In genomic region chr2:80268053-80268452, GRCm38 (mm10) we compare ENCODE assay signal across 10 mouse cellular contexts. TPM values are rescaled to one million over a fixed set of nuclear protein-coding genes. Genes with fewer than 3 reads are reported as not detected.
DNase-seq lines count a peak whose midpoint lies in the region; ATAC-seq and TF ChIP-seq lines count a peak whose summit lies in the region.
"Had no signal": no experiment of that assay in that cellular context is flagged by ENCODE, and none has a peak within 500 bp of the region (broad histone marks: within the 10 kb centered on the region; RNA-seq: fewer than 3 reads in every experiment).

No protein-coding gene starts in this region.

- ATAC-seq in intestine, postnatal 0 days: no peak
- ATAC-seq in intestine, embryonic 16.5 days: no peak

- peak; percentile 79 for TF ChIP-seq CTCF in intestine, postnatal 0 days (IDR thresholded peaks at IDR 0.05; ENCODE audit: low read depth)
- peak; percentile 24 to 72; a peak in 2 of 4 replicates for TF ChIP-seq CTCF in CH12.LX (conservative IDR thresholded peaks at IDR 0.05 in 1 of 2, IDR thresholded peaks at IDR 0.05 in 1 of 2; ENCODE audit: low read depth in 2 of 2, low read length in 2 of 2)

- no peaks in the 10 kb centered on the region for H3K36me3 ChIP-seq in intestine, postnatal 0 days (ENCODE audit: control insufficient read depth, insufficient read depth)
- H3K36me3 ChIP-seq in intestine, embryonic 16.5 days (ENCODE audit: control insufficient read depth, insufficient read depth, low read length): no peaks in the 10 kb centered on the region
- no peaks in the 10 kb centered on the region for H3K36me3 ChIP-seq in CH12.LX (replicated peaks in 1 of 2; ENCODE audit: control insufficient read depth in 1 of 2, insufficient read depth in 1 of 2, low read length in 1 of 2)

- H3K4me1 ChIP-seq in intestine, postnatal 0 days (replicated peaks; ENCODE audit: control insufficient read depth, insufficient read depth, low read length): no peaks in the 10 kb centered on the region
- no peaks in the 10 kb centered on the region for H3K4me1 ChIP-seq in intestine, embryonic 16.5 days (ENCODE audit: control insufficient read depth, insufficient read depth, low read length)
- H3K4me1 ChIP-seq in CH12.LX (ENCODE audit: control insufficient read depth in 1 of 2, insufficient read depth in 2 of 2): peaks cover 0 to 7% of the 10 kb centered on the region in 2 experiments; a peak in 1 of 4 replicates

- H3K79me2 ChIP-seq in CH12.LX (replicated peaks; ENCODE audit: control insufficient read depth, extremely low read depth, insufficient read depth, poor library complexity, severe bottlenecking): no peaks in the 10 kb centered on the region

- dilution Hi-C loops in CH12.LX (cut with MboI; ENCODE audit: extremely low pct_ligation_motif_present, extremely low pct_unique_long_range_greater_than_20kb, low sequenced_read_pairs): no loop called here

- H3K4me2 ChIP-seq in intestine, postnatal 0 days (replicated peaks; ENCODE audit: low read depth): no peak overlapping the region
- no peak overlapping the region for H3K4me2 ChIP-seq in intestine, embryonic 16.5 days (ENCODE audit: low read depth, low read length)
- H3K4me2 ChIP-seq in CH12.LX (ENCODE audit: insufficient read depth, low read depth, poor library complexity, severe bottlenecking): no peak overlapping the region

- TF ChIP-seq EP300 in CH12.LX (IDR thresholded peaks at IDR 0.05; ENCODE audit: low read length): no peak

- H3K27ac ChIP-seq in intestine, postnatal 0 days (ENCODE audit: low read depth, low read length): no peak overlapping the region
- H3K27ac ChIP-seq in intestine, embryonic 16.5 days (ENCODE audit: low read length): no peak overlapping the region
- H3K27ac ChIP-seq in CH12.LX (ENCODE audit: insufficient read depth, low read depth): no peak overlapping the region

- peak; percentile 80 for TF ChIP-seq RAD21 in CH12.LX (IDR thresholded peaks at IDR 0.05; ENCODE audit: low read depth, low read length)

- in situ Hi-C loops in CH12.LX (cut with MboI; ENCODE audit: low pct_ligation_motif_present, low pct_unique_long_range_greater_than_20kb, low sequenced_read_pairs): loop anchor here (10.0 kb wide), 1 partner anchor 403 kb away; no protein-coding TSS in a partner anchor

- H3K4me3 ChIP-seq in intestine, postnatal 0 days (ENCODE audit: low read depth, low read length): no peak overlapping the region
- H3K4me3 ChIP-seq in intestine, embryonic 16.5 days (ENCODE audit: low read length): no peak overlapping the region
- H3K4me3 ChIP-seq in CH12.LX (replicated peaks in 1 of 3; ENCODE audit: low read depth in 2 of 3, low read length in 2 of 3, poor library complexity in 1 of 3): no peak overlapping the region

- TF ChIP-seq POLR2A in CH12.LX (IDR thresholded peaks at IDR 0.05; ENCODE audit: low read depth, low read length): no peak

- WGBS in intestine, postnatal 0 days: 58% methylated on average over 4 of the region's 4 CpGs
- WGBS in intestine, embryonic 16.5 days: 60% methylated on average over 4 of the region's 4 CpGs

- H3K27me3 ChIP-seq in intestine, postnatal 0 days (replicated peaks; ENCODE audit: control insufficient read depth, insufficient read depth, low read length): no peaks in the 10 kb centered on the region
- H3K27me3 ChIP-seq in intestine, embryonic 16.5 days (replicated peaks; ENCODE audit: control insufficient read depth, insufficient read depth, low read length): no peaks in the 10 kb centered on the region
- no peaks in the 10 kb centered on the region for H3K27me3 ChIP-seq in CH12.LX (replicated peaks)

- intact Hi-C loops in heart, postnatal 14 days (cut with DNase I): no loop called here

- no peaks in the 10 kb centered on the region for H3K9me3 ChIP-seq in intestine, postnatal 0 days (ENCODE audit: control insufficient read depth)
- H3K9me3 ChIP-seq in intestine, embryonic 16.5 days (ENCODE audit: control insufficient read depth, low read length): no peaks in the 10 kb centered on the region
- no peaks in the 10 kb centered on the region for H3K9me3 ChIP-seq in CH12.LX (replicated peaks; ENCODE audit: low read length)

- DNase-seq in 3T3-L1 (ENCODE audit: low read depth, low spot score) (peak; percentile 76), CH12.LX (ENCODE audit: extremely low read depth) (peak; percentile 64)
- peak; percentile 17 for DNase-seq in embryo, embryonic 11.5 days (ENCODE audit: low read depth, low spot score)
- DNase-seq in testis, postnatal 14 days (ENCODE audit: low spot score): no peak
- DNase-seq in heart, postnatal 14 days: no peak
- DNase-seq: thymus, adult 2 months had no signal

- no peak overlapping the region for H3K9ac ChIP-seq in intestine, postnatal 0 days (ENCODE audit: low read depth, low read length)
- H3K9ac ChIP-seq in intestine, embryonic 16.5 days (ENCODE audit: low read depth, low read length): no peak overlapping the region
- H3K9ac ChIP-seq in CH12.LX (ENCODE audit: insufficient read depth, low read depth): no peak overlapping the region

TF ChIP-seq in CH12.LX, 34 proteins besides CTCF, POLR2A, EP300 and RAD21:
- TF ChIP-seq JUN (IDR thresholded peaks at IDR 0.05; ENCODE audit: insufficient read depth, low read depth, low read length): no peak
- TF ChIP-seq SMC3 (IDR thresholded peaks at IDR 0.05; ENCODE audit: low read depth, low read length): peak; percentile 56
- TF ChIP-seq CHD1 (IDR thresholded peaks at IDR 0.05; ENCODE audit: low read depth, low read length): no peak
- no peak for TF ChIP-seq ZC3H11A (IDR thresholded peaks at IDR 0.05; ENCODE audit: low read depth, low read length)
- TF ChIP-seq PAX5 (IDR thresholded peaks at IDR 0.05; ENCODE audit: low read length): no peak
- TF ChIP-seq BHLHE40 (IDR thresholded peaks at IDR 0.05; ENCODE audit: low read depth, low read length): no peak

RNA-seq across cellular contexts. Expression of gene Prdx6b, which starts 24.2 kb away (rescaled TPM):
- polyA plus RNA-seq in intestine, postnatal 0 days (2015; fragmentation: Nextera tagmentation; extraction: Ambion mirVana): not detected in 2 replicates
- polyA plus RNA-seq in intestine, embryonic 16.5 days (2015; fragmentation: Nextera tagmentation; extraction: Ambion mirVana): not detected in 2 replicates
- not detected in 2 replicates for total RNA-seq in CH12.LX (2012; rRNA removed)
- total RNA-seq in CH12.LX (2014; rRNA removed): not detected in 2 replicates
- polyA plus RNA-seq in CH12.LX (2012; ENCODE audit: insufficient read length, low read depth): not detected in 2 replicates
- total RNA-seq in heart, postnatal 14 days (2021): not detected
- total RNA-seq: gastrocnemius, adult 18-20 months had no signal
- polyA plus RNA-seq: large intestine, adult 2 months; thymus, adult 2 months had no signal

RNA-seq across cellular contexts. Expression of gene Dnajc10, which starts 47.2 kb away (rescaled TPM):
- polyA plus RNA-seq in intestine, postnatal 0 days (2015; fragmentation: Nextera tagmentation; extraction: Ambion mirVana): 22.9 and 26.1 TPM in 2 replicates
- polyA plus RNA-seq in intestine, embryonic 16.5 days (2015; fragmentation: Nextera tagmentation; extraction: Ambion mirVana): 48.2 and 50.9 TPM in 2 replicates
- total RNA-seq in CH12.LX (2012; rRNA removed) (48.3 and 53.6 TPM in 2 replicates), CH12.LX (2014; rRNA removed) (81.3 and 87.7 TPM in 2 replicates)
- polyA plus RNA-seq in CH12.LX (2012; ENCODE audit: insufficient read length, low read depth): 57.9 and 65.1 TPM in 2 replicates
- 10 to 100 TPM; 38.6 to 42.3 TPM for total RNA-seq in heart, postnatal 14 days (2021)

Comparison
In these comparisons a context has a peak if more than half of its experiments do, and no peak if none do; other contexts are left out.
1. DNase-seq: peak in 3T3-L1 (single experiment), CH12.LX (single experiment) and embryo, embryonic 11.5 days (single experiment); none in testis, postnatal 14 days (single experiment) and heart, postnatal 14 days (0 of 2).